Mouse (Mus musculus): ENCODE data around the gene Eif5.
"Not testable (repeated sequence)": the region's sequence is repeated elsewhere in the genome, so short reads cannot be mapped to it uniquely, and the experiment has no call there.

Eif5 gene

GRCm38 (mm10) chr12:111537796-111538291 is at the start of gene Eif5:
Eif5 (plus strand) TSS chr12:111538016.
- DNase-seq = peak; percentile 99

- DNase-seq = no peak
These were observed 48.5 kb upstream of the Eif5 start for GRCm38 (mm10) chr12:111489261-111489865.

GRCm38 (mm10) chr12:111494931-111495330 is 42.9 kb upstream of the Eif5 start:
- DNase-seq = no peak

GRCm38 (mm10) chr12:111497076-111497475 is 40.7 kb upstream of the Eif5 start:
- no peak for DNase-seq

GRCm38 (mm10) chr12:111499617-111500016 is 38.2 kb upstream of the Eif5 start:
- no peak for DNase-seq

- DNase-seq = no peak
These were observed 37.1 kb upstream of the Eif5 start for GRCm38 (mm10) chr12:111500725-111501124.

GRCm38 (mm10) chr12:111503063-111503567 is 34.7 kb upstream of the Eif5 start:
- DNase-seq = no peak

GRCm38 (mm10) chr12:111503571-111503970 is 34.2 kb upstream of the Eif5 start:
- no peak for DNase-seq

GRCm38 (mm10) chr12:111504904-111505303 is 32.9 kb upstream of the Eif5 start:
- peak; percentile 94 for DNase-seq

- DNase-seq = no peak
These were observed 30.8 kb upstream of the Eif5 start for GRCm38 (mm10) chr12:111507001-111507400.

GRCm38 (mm10) chr12:111507962-111508361 is 29.9 kb upstream of the Eif5 start:
- no peak for DNase-seq

- not testable (repeated sequence) for DNase-seq
These were observed 29.4 kb upstream of the Eif5 start for GRCm38 (mm10) chr12:111508438-111508837.

- no peak for DNase-seq
These were observed 25.2 kb upstream of the Eif5 start for GRCm38 (mm10) chr12:111512572-111513063.

GRCm38 (mm10) chr12:111513673-111514072 is 24.1 kb upstream of the Eif5 start:
- DNase-seq = no peak

GRCm38 (mm10) chr12:111514231-111514792 is 23.5 kb upstream of the Eif5 start:
- DNase-seq = no peak

GRCm38 (mm10) chr12:111514874-111515649 is 22.8 kb upstream of the Eif5 start:
- no peak for DNase-seq

GRCm38 (mm10) chr12:111515920-111516319 is 21.9 kb upstream of the Eif5 start:
- DNase-seq = no peak

GRCm38 (mm10) chr12:111516826-111517225 is 21.0 kb upstream of the Eif5 start:
- no peak for DNase-seq

GRCm38 (mm10) chr12:111517901-111518300 is 19.9 kb upstream of the Eif5 start:
- no peak for DNase-seq

GRCm38 (mm10) chr12:111518391-111518790 is 19.4 kb upstream of the Eif5 start:
- no peak for DNase-seq

- DNase-seq = no peak
These were observed 18.0 kb upstream of the Eif5 start for GRCm38 (mm10) chr12:111519821-111520220.

GRCm38 (mm10) chr12:111520994-111521393 is 16.8 kb upstream of the Eif5 start:
- no peak for DNase-seq

GRCm38 (mm10) chr12:111524469-111524868 is 13.3 kb upstream of the Eif5 start:
- DNase-seq = no peak

- DNase-seq = no peak
These were observed 12.9 kb upstream of the Eif5 start for GRCm38 (mm10) chr12:111524883-111525282.
